ENCODE assay signal across 8 mouse cellular contexts in the genomic region with DNA sequence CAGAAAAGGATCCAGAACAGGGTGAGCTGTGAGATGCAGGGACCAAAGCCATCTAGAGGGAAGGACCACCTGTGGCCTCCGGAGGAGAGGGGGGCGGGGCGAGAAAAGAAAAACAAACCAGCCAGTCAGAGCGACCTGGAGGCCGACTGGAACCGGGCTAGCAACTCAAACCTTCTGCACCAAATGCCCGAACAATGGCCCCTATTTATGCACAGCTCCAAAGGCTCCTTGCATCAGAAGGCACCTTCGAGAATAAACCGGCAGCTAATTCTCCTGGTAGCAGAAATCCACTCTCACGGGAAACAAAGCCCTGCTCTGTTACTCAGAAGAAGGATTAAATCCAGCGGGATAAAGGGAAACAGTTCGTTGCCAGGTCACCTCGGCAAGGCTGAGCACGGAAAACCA. TPM values are rescaled to one million over a fixed set of nuclear protein-coding genes. Genes with fewer than 3 reads are reported as not detected.
DNase-seq lines count a peak whose midpoint lies in the region; ATAC-seq lines count a peak whose summit lies in the region.

No protein-coding gene starts in this region.

- no peak for ATAC-seq in cerebellum, adult (ENCODE audit: insufficient number of reproducible peaks, low FRiP score, low TSS enrichment)
- peak; percentile 52 for ATAC-seq in erythroblast, adult 5-6 weeks (replicated peaks; ENCODE audit: low FRiP score, poor library complexity, severe bottlenecking)
- ATAC-seq in hindbrain, embryonic 14.5 days (ENCODE audit: low FRiP score) = peak; percentile 56
- peak; percentile 56 for ATAC-seq in neural tube, embryonic 11.5 days (ENCODE audit: insufficient read depth, low FRiP score, low TSS enrichment)

- peak overlapping the region; percentile 33; the same call in 1 of the 2 replicates for H3K9ac ChIP-seq in hindbrain, embryonic 14.5 days
- peak overlapping the region; percentile 16; the same call in 1 of the 2 replicates for H3K9ac ChIP-seq in neural tube, embryonic 11.5 days (ENCODE audit: low read length)

- H3K27me3 ChIP-seq in hindbrain, embryonic 14.5 days (ENCODE audit: control insufficient read depth, insufficient read depth, low read length) = no peaks in the 10 kb centered on the region
- no peaks in the 10 kb centered on the region for H3K27me3 ChIP-seq in limb, embryonic 10.5 days (ENCODE audit: low read depth, poor library complexity, severe bottlenecking)
- H3K27me3 ChIP-seq in neural tube, embryonic 11.5 days (ENCODE audit: control insufficient read depth, insufficient read depth, low read length) = no peaks in the 10 kb centered on the region

- peak overlapping the region; percentile 15 for H3K4me3 ChIP-seq in hindbrain, embryonic 14.5 days (replicated peaks; ENCODE audit: low read length)
- peak overlapping the region; percentile 37 for H3K4me3 ChIP-seq in limb, embryonic 10.5 days
- no peak overlapping the region for H3K4me3 ChIP-seq in neural tube, embryonic 11.5 days (ENCODE audit: low read depth, low read length)

- H3K9me3 ChIP-seq in hindbrain, embryonic 14.5 days (ENCODE audit: control insufficient read depth, low read length) = no peaks in the 10 kb centered on the region
- no peaks in the 10 kb centered on the region for H3K9me3 ChIP-seq in limb, embryonic 10.5 days (replicated peaks)
- no peaks in the 10 kb centered on the region for H3K9me3 ChIP-seq in neural tube, embryonic 11.5 days (ENCODE audit: control insufficient read depth, low read length)

- no peaks in the 10 kb centered on the region for H3K36me3 ChIP-seq in hindbrain, embryonic 14.5 days (replicated peaks; ENCODE audit: control insufficient read depth, insufficient read depth)
- no peaks in the 10 kb centered on the region for H3K36me3 ChIP-seq in limb, embryonic 10.5 days
- no peaks in the 10 kb centered on the region for H3K36me3 ChIP-seq in neural tube, embryonic 11.5 days (ENCODE audit: control insufficient read depth, insufficient read depth, low read length)

- under 1% methylated on average over 14 of the region's 14 CpGs for WGBS in hindbrain, embryonic 14.5 days
- 1% methylated on average over 14 of the region's 14 CpGs for WGBS in limb, embryonic 10.5 days
- under 1% methylated on average over 14 of the region's 14 CpGs for WGBS in neural tube, embryonic 11.5 days

- peak overlapping the region; percentile 73 for H3K27ac ChIP-seq in hindbrain, embryonic 14.5 days
- peak overlapping the region; percentile 68 for H3K27ac ChIP-seq in limb, embryonic 10.5 days
- peak overlapping the region; percentile 67 for H3K27ac ChIP-seq in neural tube, embryonic 11.5 days (ENCODE audit: low read depth, low read length)

- H3K4me1 ChIP-seq in hindbrain, embryonic 14.5 days (replicated peaks; ENCODE audit: control insufficient read depth, insufficient read depth, low read length) = peaks cover 33% of the 10 kb centered on the region
- peaks cover 65% of the 10 kb centered on the region for H3K4me1 ChIP-seq in limb, embryonic 10.5 days
- peaks cover 24% of the 10 kb centered on the region for H3K4me1 ChIP-seq in neural tube, embryonic 11.5 days (ENCODE audit: control insufficient read depth, insufficient read depth, low read length)

- H3K4me2 ChIP-seq in hindbrain, embryonic 14.5 days (replicated peaks) = peak overlapping the region; percentile 53
- peak overlapping the region; percentile 31 for H3K4me2 ChIP-seq in neural tube, embryonic 11.5 days (ENCODE audit: low read depth)

- DNase-seq in cerebellum, adult 11 months = peak; percentile 35
- peak; percentile 9 for DNase-seq in adrenal gland, postnatal 25 days
- peak; percentile 64 for DNase-seq in hindbrain, embryonic 14.5 days (ENCODE audit: low spot score)
- DNase-seq in limb, embryonic 10.5 days (ENCODE audit: low spot score) = peak; percentile 73
- peak; percentile 77 for DNase-seq in neural tube, embryonic 11.5 days (ENCODE audit: low spot score)
- no peak for DNase-seq in natural killer cell, adult 2 months (ENCODE audit: low spot score in 2 of 2)

RNA-seq across cellular contexts. Expression of a gene that starts 57.2 kb away (rescaled TPM):
- 14.8 and 20.4 TPM in 2 replicates for total RNA-seq in adrenal gland, postnatal 25 days (2021)
- 14.4 and 15.7 TPM in 2 replicates for total RNA-seq in erythroblast, adult 5-6 weeks (2015; ENCODE audit: low replicate concordance)
- total RNA-seq in erythroblast, adult 5-6 weeks (2017; ENCODE audit: low replicate concordance) = 9.8 and 20.1 TPM in 2 replicates
- 43.3 and 45.7 TPM in 2 replicates for polyA plus RNA-seq in hindbrain, embryonic 14.5 days (2014; fragmentation: Nextera tagmentation; extraction: Ambion mirVana)
- polyA plus RNA-seq in limb, embryonic 10.5 days (2016; fragmentation: Nextera tagmentation; extraction: Ambion mirVana) = 31.6 and 37.1 TPM in 2 replicates
- polyA plus RNA-seq in neural tube, embryonic 11.5 days (2014; fragmentation: Nextera tagmentation; extraction: Ambion mirVana) = 35.0 and 38.1 TPM in 2 replicates

Comparison
In these comparisons a context has a peak if more than half of its experiments do, and no peak if none do; other contexts are left out.
1. DNase-seq: peak in cerebellum, adult 11 months (single experiment), adrenal gland, postnatal 25 days (single experiment), hindbrain, embryonic 14.5 days (single experiment), limb, embryonic 10.5 days (single experiment) and neural tube, embryonic 11.5 days (single experiment); none in natural killer cell, adult 2 months (0 of 2).
2. Peak in every context shown above with its lines, with median percentiles within 50 percentile points of each other: H3K27ac ChIP-seq.